Mouse (Mus musculus) fibroblast of lung, adult 2 months (primary cell): ENCODE results near the gene Gdap1l1.
"Not testable (repeated sequence)": the region's sequence is repeated elsewhere in the genome, so short reads cannot be mapped to it uniquely, and the experiment has no call there.

ENCODE experiments used
- DNase-seq: peaks from one replicate; pipeline ENCODE4 v3.0.0-alpha.2; 2011; ENCODE audit warnings: low read depth

Gene Gdap1l1

GRCm38 (mm10) chr2:163438246-163438618 is at the start of gene Gdap1l1:
Gene Gdap1l1, plus strand, starts transcription at chr2:163438476.
- DNase-seq, result no peak

GRCm38 (mm10) chr2:163392436-163392835 is 45.8 kb upstream of the Gdap1l1 start:
- DNase-seq, result no peak

- no peak for DNase-seq
Measured at GRCm38 (mm10) chr2:163393241-163393640, 45.0 kb upstream of the Gdap1l1 start.

DNA sequence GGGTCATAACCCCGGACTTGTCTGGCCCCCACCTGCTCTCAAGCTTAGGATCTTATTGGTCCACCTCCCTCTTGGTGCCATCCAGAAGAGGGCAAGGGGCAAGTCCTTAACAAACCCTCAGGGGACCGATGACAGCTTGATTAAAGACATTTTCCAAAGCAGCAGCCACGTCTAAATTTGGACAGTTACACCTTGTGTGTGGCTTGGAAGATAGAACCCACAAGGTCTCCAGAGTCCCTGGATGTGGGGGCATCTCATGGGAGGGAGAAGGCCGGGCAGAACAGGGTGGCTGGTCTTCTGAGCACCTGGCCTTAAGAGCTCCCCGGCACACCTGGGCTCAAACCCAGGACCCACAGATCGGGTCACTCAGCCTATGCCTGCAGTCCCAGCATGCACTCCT is 44.3 kb upstream of the Gdap1l1 start:
- DNase-seq, result no peak

GRCm38 (mm10) chr2:163394977-163395376 is 43.3 kb upstream of the Gdap1l1 start:
- no peak for DNase-seq

- DNase-seq, result no peak
Measured at GRCm38 (mm10) chr2:163397071-163397470, 41.2 kb upstream of the Gdap1l1 start.

DNA sequence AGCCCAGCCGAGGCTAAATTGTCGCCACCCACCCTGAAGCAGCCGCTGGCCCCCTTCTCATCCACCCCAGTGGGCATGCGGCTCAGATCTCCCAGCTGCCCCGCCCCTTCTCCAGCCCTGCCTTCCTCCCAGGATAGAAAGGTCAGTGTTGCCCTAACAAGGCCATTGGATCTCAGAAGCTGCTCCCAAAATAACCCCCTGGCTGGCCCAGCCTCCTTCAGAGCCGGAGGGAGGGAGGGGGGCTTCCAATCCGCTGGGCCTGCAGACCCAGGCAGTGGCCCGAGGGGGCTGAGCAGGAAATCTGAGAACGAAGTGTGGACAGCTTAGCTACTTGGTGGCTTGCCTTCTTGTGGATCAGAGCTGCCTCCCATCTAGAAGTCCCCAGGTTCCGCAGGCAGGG is 40.4 kb upstream of the Gdap1l1 start, which contains the start of gene Jph2:
Jph2 (minus strand) TSS at position 89 of the 400 bp plus-strand sequence.
- peak; percentile 41 for DNase-seq

DNA sequence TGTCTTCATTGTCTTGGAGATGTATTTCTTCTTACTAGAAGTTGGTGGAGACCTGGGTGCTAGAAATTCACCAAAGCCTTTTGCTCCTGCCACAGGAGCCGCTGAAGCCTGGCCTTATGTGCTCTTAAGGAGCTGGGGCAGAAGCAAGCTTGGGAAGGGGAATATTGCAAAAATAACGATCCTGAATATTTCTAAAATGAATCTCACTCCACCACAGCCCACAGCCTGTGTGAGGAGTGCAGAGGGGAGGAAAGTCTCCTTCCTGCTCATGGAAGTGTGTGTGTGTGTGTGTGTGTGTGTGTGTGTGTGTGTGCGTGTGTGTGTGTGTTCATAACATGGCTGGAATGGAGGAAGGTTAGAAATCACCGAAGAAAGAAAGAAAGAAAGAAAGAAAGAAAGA is 39.5 kb upstream of the Gdap1l1 start:
- DNase-seq, result peak; percentile 47

DNA sequence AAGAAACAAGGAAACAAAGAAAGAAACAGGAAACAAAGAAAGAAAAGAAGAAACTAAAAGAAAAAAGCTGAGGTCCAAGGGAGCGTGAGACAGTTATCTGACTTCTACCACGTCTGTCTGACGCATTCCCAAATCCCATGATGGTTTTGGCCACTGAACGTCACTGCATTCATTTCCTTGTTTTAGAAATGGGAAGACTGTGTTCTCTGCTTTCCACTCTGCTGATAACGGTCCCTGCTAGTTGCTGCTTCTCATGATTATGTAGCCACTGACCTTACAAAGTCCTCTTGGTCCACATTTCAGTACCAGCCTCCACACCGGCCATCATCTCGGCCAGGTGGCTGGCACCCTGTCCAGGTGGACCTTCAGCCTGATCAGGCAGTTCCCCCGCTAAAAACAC is 39.1 kb upstream of the Gdap1l1 start:
- DNase-seq, result no peak

DNA sequence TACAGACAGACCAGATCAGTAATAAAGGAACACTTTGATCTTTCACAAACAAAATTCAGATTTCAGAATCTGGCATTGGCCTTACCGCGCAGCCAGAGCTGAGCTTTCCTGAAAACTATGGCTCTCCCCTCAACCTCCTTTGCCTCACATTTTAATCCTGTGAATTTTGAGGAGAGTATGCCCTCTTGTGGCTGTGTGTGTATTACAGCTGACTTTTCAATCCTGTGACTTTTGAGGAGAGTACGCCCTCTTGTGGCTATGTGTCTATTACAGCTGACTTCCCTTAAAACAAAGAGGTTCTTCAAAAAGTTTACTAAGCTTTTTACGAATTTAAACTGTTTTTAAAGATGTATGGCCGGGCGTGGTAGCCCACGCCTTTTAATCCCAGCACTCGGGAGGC is 37.1 kb upstream of the Gdap1l1 start:
- DNase-seq, result peak; percentile 82

DNA sequence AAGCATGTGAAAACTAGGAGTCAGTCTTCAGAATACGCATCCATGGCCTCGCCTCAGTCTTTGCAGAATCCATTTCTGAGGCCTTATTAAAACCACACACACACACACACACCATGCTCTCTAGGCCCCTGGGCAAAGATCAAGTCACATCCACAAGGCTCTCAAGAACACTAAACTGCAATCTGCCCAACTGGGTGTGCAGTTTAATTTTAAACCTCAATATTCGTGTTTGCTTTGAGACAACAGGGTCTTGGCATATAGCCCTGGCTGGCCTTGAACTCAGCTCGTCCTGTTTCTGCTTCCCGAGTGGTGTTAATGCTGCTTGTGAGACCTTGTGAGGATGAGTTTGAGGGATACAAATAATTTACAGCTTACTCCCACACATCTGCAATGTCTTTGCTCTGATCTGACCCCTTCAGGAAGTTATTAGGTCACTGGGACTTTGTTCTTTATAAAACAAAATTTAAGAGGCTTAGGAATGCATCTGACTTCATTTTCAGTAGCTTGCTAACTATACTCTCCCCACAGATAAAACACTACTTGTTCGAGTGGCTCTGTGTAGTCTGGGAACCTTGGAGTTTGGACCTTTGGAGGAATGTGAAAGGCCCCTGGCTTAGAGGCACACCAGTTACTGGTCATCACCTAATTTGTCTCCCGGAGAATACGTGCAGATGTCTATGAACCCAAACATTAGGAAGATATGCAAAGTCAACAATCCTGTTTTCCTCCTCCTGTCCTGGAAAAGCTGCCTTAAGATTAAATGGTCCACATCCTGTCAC is 34.0 kb upstream of the Gdap1l1 start:
- DNase-seq, result no peak

DNA sequence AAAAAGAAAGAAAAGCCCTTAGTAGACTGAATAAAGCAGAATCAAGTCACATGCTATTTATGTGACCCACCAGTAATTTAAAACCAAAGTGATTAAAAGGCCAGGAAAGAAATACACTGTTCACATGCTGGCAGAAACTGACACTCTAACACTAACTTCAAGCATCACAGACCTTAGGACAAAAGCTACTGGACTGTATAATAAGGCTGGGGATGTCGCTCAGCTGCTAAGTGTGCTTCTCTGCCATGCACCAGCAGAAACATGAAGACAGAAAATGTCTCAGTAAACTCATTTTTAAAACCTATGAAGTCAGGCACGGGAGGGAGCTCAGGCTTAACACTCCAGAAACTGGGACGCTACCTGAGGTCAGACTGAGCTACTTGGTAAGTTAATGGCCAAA is 28.1 kb upstream of the Gdap1l1 start:
- DNase-seq, result no peak

GRCm38 (mm10) chr2:163411344-163411743 is 26.9 kb upstream of the Gdap1l1 start:
- DNase-seq, result not testable (repeated sequence)

GRCm38 (mm10) chr2:163411840-163412239 is 26.4 kb upstream of the Gdap1l1 start:
- no peak for DNase-seq

- no peak for DNase-seq
Measured at GRCm38 (mm10) chr2:163412419-163412818, 25.9 kb upstream of the Gdap1l1 start.

GRCm38 (mm10) chr2:163412846-163413590 is 25.3 kb upstream of the Gdap1l1 start:
- DNase-seq, result no peak

DNA sequence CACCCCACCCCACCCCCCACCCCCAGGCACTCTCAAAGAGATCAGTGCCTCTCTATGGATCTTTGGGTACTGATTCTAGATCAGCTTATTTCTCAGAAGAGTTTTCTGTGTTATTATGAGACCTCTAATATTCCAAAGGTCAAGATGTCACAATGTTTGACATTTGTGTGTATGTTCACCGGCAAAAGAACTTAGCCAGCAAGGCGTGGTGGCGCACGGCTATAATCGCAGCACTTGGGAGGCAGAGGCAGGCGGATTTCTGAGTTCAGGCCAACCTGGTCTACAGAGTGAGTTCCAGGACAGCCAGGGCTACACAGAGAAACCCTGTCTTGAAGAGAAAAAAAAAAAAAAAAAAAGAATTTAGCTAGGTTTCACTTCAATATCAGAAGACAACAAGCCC is 21.2 kb upstream of the Gdap1l1 start:
- no peak for DNase-seq

GRCm38 (mm10) chr2:163417830-163418229 is 20.4 kb upstream of the Gdap1l1 start:
- no peak for DNase-seq

DNA sequence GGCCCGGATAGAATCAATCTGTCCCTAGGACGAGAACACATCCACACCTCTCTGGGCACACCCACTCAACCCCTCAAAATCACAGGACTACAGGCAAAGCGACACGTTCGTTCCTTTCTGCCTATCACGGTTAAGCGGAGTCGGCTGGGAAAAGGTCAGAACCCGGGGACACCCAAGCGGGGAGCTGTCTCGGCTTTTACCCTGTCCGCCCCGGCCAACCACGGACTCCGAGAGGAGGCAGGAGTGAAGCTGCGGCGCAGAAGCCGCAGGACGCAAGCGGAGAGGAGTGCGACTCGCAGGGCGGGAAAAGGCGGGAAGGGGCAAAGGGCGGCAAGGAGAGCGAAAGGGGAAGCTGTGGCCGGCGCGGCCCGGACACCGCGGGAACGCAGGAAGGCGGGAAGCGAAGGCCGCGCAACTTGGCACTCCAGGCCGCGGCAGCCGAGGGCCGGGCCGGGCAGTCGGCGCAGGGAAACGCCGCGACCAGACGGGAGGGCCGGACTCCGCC is 19.4 kb upstream of the Gdap1l1 start:
- DNase-seq, result no peak

DNA sequence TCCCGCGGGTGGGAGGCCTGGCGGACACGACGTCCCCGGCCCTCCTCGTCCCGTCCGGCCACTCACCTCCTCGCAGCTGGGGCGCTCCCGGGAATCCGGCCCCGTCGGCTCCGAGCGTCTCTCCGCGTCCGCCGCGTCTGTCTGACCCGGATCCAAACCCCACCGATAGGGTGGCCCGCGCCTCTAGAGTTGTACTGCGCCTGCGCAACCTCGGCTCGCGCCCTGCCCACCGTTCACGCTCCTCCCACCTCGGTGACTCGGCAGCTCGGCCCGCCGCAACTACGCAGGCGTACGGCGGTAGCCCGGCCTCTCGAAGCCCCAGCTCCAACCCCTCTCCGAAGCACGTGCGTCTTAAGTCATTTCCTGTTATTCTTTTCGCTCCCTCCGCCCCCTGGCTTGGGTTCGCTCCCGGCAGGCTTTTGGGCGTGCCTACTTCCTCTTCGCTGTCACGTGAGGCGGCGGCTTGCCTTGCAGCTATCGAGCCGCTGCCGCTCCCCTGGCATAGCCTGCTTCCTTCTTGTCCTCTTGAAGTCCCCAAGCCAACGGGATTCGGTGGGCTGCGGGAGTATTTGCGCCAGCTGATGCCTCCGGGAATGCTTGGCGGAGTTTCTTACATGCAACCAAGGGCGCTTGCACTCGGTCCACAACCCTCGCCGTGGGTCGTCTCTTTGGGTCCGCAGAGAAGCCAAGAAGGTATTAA is 18.8 kb upstream of the Gdap1l1 start:
- DNase-seq, result peak; percentile 98

- no peak for DNase-seq
Measured at GRCm38 (mm10) chr2:163420366-163420886, 17.9 kb upstream of the Gdap1l1 start.
